Mouse (Mus musculus): ENCODE results near the gene Ptpn6. TPM values are rescaled to one million over a fixed set of nuclear protein-coding genes. Genes with fewer than 3 reads are reported as not detected.

Gene Ptpn6
- polyA plus RNA-seq, 1 experiment from 2014 or later: 4.0 TPM

DNA sequence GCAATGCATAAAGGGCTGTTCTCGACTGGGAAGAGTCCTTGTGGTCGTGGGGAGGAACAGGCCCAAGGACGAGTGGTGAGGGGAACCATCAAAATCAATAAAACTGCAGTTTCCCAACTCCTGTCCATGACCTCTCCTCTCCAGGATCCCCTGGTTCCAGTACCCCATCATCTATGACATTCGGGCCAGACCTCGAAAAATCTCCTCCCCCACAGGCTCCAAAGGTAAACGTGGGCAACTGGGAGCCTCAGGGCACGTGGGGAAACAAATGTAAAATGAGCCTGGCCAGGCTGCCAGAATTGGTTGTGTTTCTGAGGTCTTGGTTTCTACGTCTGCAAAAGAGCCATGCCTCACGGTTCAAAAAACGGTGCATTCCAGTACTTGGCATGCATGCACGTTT, 25.6 kb downstream of the Ptpn6 start:
- Histone ChIP-seq H3K9me3 (replicated peaks; ENCODE audit: control insufficient read depth, low read length, poor library complexity, severe bottlenecking) (no peaks in the 10 kb centered on the region), H3K4me3 (ENCODE audit: low read depth, low read length) (peak overlapping the region; percentile 98), H3K27me3 (ENCODE audit: control insufficient read depth, insufficient read depth, low read depth, low read length) (no peaks in the 10 kb centered on the region), H3K36me3 (ENCODE audit: control insufficient read depth, insufficient read depth, low read length) (peaks cover 28% of the 10 kb centered on the region), H3K9ac (ENCODE audit: low read depth, low read length) (peak overlapping the region; percentile 96), H3K27ac (ENCODE audit: low read length) (peak overlapping the region; percentile 86; the same call in 1 of the 2 replicates), H3K4me2 (ENCODE audit: low read length) (peak overlapping the region; percentile 87), H3K4me1 (ENCODE audit: control insufficient read depth, insufficient read depth, low read length) (peaks cover 31% of the 10 kb centered on the region)
- ATAC-seq: no peak; the same call in 1 of the 2 replicates
- 23% methylated on average over 11 of the region's 11 CpGs for WGBS

DNA sequence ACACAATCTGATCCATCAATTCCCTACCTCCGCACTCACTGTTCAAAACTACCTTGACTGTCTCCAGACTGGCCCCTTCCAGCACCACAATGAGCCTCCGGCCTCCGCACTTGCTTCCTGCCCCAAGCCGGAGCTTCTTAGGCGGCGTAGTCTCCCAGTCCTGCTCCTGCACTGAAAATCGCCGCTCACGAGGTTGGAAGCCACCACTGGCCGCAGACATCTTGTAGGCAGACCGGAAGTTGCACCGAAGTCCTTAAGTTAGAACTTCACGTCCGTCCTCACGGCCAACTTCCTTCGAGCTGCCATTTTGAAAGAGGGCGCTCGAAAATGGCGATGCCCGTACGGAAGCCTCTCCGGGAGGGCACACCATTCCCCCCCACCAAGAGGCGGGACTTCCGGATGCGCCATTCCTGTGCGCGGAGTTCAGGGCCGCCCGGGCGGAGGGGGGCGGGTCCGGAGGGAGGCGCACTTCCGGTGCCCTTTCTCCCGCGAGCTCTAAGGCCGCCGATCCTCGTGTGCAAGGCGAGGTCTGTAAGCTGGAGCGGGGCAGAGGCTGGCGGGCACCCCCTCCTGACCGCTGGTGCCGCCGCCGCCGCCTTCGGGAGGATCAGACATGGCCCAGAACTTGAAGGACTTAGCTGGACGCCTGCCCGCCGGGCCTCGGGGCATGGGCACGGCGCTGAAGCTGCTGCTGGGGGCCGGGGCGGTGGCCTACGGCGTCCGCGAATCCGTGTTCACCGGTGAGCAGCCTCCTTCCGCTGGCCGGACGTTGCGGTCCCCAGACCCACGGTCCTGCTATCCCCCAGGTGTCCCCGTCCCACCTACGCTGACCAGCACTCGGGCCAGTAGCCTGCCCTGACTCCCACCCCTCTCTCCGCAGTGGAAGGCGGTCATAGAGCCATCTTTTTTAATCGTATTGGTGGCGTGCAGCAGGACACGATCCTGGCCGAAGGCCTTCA, 26.4 kb downstream of the Ptpn6 start, which contains the start of the genes Emg1 and Phb2:
Gene Emg1, minus strand, starts transcription at position 355 of the 959 bp plus-strand sequence.
Gene Phb2, plus strand, starts transcription at position 513 of the 959 bp plus-strand sequence.
- peaks cover 22% of the 10 kb centered on the region for H3K36me3 ChIP-seq (ENCODE audit: control insufficient read depth, insufficient read depth, low read length)
- H3K27me3 ChIP-seq (ENCODE audit: control insufficient read depth, insufficient read depth, low read depth, low read length): no peaks in the 10 kb centered on the region
- H3K4me2 ChIP-seq (ENCODE audit: low read length): peak within 1 kb of the TSS; percentile 87
- H3K4me3 ChIP-seq (ENCODE audit: low read depth, low read length): peak within 1 kb of the TSS; percentile 98
- peak within 1 kb of the TSS; percentile 96 for H3K9ac ChIP-seq (ENCODE audit: low read depth, low read length)
- no peaks in the 10 kb centered on the region for H3K9me3 ChIP-seq (replicated peaks; ENCODE audit: control insufficient read depth, low read length, poor library complexity, severe bottlenecking)
- ATAC-seq: peak; percentile 96
- WGBS: under 1% methylated on average over 73 of the region's 76 CpGs
- peaks cover 31% of the 10 kb centered on the region for H3K4me1 ChIP-seq (ENCODE audit: control insufficient read depth, insufficient read depth, low read length)
- peak within 1 kb of the TSS; percentile 86 for H3K27ac ChIP-seq (ENCODE audit: low read length)

DNA sequence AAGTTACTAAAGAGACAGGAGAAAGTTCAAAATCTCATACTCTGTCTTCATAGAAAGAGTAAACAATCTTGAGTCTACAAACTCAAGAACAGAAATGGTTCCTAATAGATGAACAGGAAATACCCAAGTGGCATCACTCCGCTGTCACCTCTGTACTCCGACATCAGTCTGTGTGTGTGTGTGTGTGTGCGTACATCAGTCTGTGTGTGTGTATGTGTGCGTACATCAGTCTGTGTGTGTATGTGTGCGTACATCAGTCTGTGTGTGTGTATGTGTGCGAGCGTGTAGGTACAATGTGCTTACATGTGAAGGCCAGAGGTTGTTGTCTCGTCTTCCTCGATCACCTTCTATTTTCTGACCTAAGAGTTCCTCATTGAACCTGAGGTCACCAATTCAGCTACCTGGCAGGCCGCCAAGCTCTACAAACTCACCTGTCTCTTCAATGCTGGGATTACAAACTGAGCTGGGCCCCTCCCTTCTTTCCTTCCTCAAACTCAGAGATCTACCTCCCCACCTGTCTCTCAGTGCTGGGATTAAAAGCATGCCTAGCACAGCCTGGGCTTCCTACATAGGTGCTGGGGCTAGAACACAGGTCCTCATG, 30.1 kb downstream of the Ptpn6 start:
- WGBS: 98% methylated on average over 10 of the region's 10 CpGs
- Histone ChIP-seq H3K4me2 (ENCODE audit: low read length) (no peak overlapping the region), H3K36me3 (ENCODE audit: control insufficient read depth, insufficient read depth, low read length) (peaks cover 5% of the 10 kb centered on the region), H3K27me3 (ENCODE audit: control insufficient read depth, insufficient read depth, low read depth, low read length) (no peaks in the 10 kb centered on the region), H3K27ac (ENCODE audit: low read length) (no peak overlapping the region), H3K9me3 (replicated peaks; ENCODE audit: control insufficient read depth, low read length, poor library complexity, severe bottlenecking) (no peaks in the 10 kb centered on the region), H3K4me3 (ENCODE audit: low read depth, low read length) (no peak overlapping the region), H3K4me1 (ENCODE audit: control insufficient read depth, insufficient read depth, low read length) (peaks cover 25% of the 10 kb centered on the region), H3K9ac (ENCODE audit: low read depth, low read length) (no peak overlapping the region)
- ATAC-seq: no peak

DNA sequence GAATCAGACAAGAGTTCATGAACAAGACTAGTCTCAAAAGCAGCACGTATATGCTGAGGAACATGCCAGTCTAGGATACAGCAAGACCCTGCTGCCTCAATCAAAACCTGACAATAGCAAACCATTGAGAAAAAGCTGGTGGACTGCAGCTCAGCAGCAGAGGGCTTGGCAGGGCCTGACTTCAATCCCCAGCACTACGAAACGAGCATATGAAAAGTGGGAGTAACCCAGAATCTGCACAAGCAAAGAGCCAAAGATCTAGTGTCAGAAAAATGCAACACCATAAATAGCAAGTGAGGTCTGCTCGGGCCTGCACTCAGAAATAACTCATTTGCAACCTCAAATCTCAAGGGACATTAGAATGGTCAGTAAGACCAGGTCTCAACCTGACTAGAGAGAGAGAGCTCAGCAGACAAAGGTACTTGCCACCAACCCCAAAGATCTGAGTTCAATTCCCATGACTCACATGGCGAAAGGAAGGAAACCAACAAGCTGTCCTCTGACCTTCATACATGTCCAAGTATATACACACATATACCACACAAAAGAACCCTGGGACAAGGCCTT, 32.4 kb downstream of the Ptpn6 start:
- Histone ChIP-seq H3K27ac (ENCODE audit: low read length) (no peak overlapping the region), H3K27me3 (ENCODE audit: control insufficient read depth, insufficient read depth, low read depth, low read length) (no peaks in the 10 kb centered on the region)
- WGBS: 91% methylated on average over 5 of the region's 5 CpGs

DNA sequence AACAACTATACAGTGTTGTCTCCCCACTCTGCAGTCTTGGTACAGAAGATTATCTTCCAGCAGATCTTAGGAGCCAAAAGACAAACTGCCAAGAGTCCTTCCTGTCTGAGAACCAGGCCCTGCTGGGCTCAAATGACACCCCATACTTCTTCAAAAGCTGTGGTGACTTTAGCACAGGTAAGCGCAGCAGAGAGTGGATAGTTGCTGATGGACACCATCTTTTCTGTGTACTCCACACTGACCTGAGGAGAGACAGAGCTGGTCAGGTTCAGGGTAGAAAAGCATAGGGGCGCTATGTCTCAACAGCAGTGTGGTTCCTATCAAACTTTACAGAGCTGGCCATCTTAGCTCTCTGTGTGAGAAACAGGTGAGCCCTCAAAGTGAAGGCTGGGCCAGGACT, 34.1 kb downstream of the Ptpn6 start:
- 96% methylated on average over 2 of the region's 2 CpGs for WGBS
- peaks cover 11% of the 10 kb centered on the region for H3K36me3 ChIP-seq (ENCODE audit: control insufficient read depth, insufficient read depth, low read length)
- no peak overlapping the region for H3K4me2 ChIP-seq (ENCODE audit: low read length)
- H3K9me3 ChIP-seq (replicated peaks; ENCODE audit: control insufficient read depth, low read length, poor library complexity, severe bottlenecking): no peaks in the 10 kb centered on the region
- no peaks in the 10 kb centered on the region; the same call in 1 of the 2 replicates for H3K4me1 ChIP-seq (ENCODE audit: control insufficient read depth, insufficient read depth, low read length)
- no peaks in the 10 kb centered on the region for H3K27me3 ChIP-seq (ENCODE audit: control insufficient read depth, insufficient read depth, low read depth, low read length)
- ATAC-seq: no peak
- no peak overlapping the region for H3K9ac ChIP-seq (ENCODE audit: low read depth, low read length)
- H3K4me3 ChIP-seq (ENCODE audit: low read depth, low read length): no peak overlapping the region
- H3K27ac ChIP-seq (ENCODE audit: low read length): no peak overlapping the region

More for the DNA sequence above, 32.4 kb downstream of the Ptpn6 start:
- Histone ChIP-seq H3K4me2 (ENCODE audit: low read length) (no peak overlapping the region), H3K4me3 (ENCODE audit: low read depth, low read length) (no peak overlapping the region), H3K36me3 (ENCODE audit: control insufficient read depth, insufficient read depth, low read length) (peaks cover 11% of the 10 kb centered on the region), H3K4me1 (ENCODE audit: control insufficient read depth, insufficient read depth, low read length) (peaks cover 15% of the 10 kb centered on the region), H3K9me3 (replicated peaks; ENCODE audit: control insufficient read depth, low read length, poor library complexity, severe bottlenecking) (no peaks in the 10 kb centered on the region), H3K9ac (ENCODE audit: low read depth, low read length) (no peak overlapping the region)
- no peak for ATAC-seq

DNA sequence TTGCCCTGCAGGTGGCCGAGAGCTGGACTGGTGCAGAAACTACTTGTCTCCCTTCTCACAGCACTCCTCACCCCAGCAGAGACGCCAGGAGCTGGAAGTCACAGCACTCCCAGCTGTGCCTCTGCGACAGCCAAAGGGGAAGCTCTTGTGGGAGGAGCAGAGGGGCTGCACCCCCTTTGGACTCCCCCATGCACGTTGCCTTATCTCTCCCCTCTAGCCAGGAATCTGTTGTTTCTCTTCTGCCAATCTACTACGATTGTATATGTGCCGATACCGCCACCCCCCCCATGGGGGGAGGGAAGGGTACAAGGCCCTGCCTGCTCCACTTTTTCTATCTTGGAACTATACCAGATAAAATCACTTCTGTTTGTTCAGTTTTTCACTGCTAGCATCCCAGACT, 34.7 kb downstream of the Ptpn6 start:
- Histone ChIP-seq H3K9ac (ENCODE audit: low read depth, low read length) (no peak overlapping the region), H3K4me1 (ENCODE audit: control insufficient read depth, insufficient read depth, low read length) (no peaks in the 10 kb centered on the region), H3K27me3 (ENCODE audit: control insufficient read depth, insufficient read depth, low read depth, low read length) (no peaks in the 10 kb centered on the region), H3K27ac (ENCODE audit: low read length) (no peak overlapping the region), H3K4me2 (ENCODE audit: low read length) (no peak overlapping the region), H3K36me3 (ENCODE audit: control insufficient read depth, insufficient read depth, low read length) (peaks cover 14% of the 10 kb centered on the region), H3K4me3 (ENCODE audit: low read depth, low read length) (no peak overlapping the region), H3K9me3 (replicated peaks; ENCODE audit: control insufficient read depth, low read length, poor library complexity, severe bottlenecking) (no peaks in the 10 kb centered on the region)
- WGBS: 80% methylated on average over 7 of the region's 7 CpGs
- ATAC-seq: no peak

DNA sequence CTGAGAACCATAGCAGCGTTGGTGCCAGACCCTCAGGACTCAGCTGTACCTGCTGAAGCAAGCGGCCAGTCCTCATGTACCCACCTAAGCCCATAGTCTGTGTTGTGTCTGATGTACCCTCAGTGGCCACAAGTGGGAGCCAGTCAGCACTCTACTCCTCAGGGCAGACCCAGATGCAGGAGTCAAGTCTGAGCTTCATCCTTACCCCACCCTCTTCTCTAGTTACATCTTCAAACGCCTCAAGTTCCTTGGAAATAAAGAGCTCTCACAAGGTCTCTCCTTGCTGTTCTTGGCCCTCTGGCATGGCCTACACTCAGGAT, 35.8 kb downstream of the Ptpn6 start:
- Histone ChIP-seq H3K4me3 (ENCODE audit: low read depth, low read length) (no peak overlapping the region), H3K36me3 (ENCODE audit: control insufficient read depth, insufficient read depth, low read length) (peaks cover 14% of the 10 kb centered on the region), H3K27ac (ENCODE audit: low read length) (no peak overlapping the region), H3K27me3 (ENCODE audit: control insufficient read depth, insufficient read depth, low read depth, low read length) (no peaks in the 10 kb centered on the region), H3K9ac (ENCODE audit: low read depth, low read length) (no peak overlapping the region), H3K4me1 (ENCODE audit: control insufficient read depth, insufficient read depth, low read length) (no peaks in the 10 kb centered on the region), H3K9me3 (replicated peaks; ENCODE audit: control insufficient read depth, low read length, poor library complexity, severe bottlenecking) (no peaks in the 10 kb centered on the region), H3K4me2 (ENCODE audit: low read length) (no peak overlapping the region)
- peak; percentile 39 for ATAC-seq
- WGBS: 53% methylated on average over 3 of the region's 3 CpGs

DNA sequence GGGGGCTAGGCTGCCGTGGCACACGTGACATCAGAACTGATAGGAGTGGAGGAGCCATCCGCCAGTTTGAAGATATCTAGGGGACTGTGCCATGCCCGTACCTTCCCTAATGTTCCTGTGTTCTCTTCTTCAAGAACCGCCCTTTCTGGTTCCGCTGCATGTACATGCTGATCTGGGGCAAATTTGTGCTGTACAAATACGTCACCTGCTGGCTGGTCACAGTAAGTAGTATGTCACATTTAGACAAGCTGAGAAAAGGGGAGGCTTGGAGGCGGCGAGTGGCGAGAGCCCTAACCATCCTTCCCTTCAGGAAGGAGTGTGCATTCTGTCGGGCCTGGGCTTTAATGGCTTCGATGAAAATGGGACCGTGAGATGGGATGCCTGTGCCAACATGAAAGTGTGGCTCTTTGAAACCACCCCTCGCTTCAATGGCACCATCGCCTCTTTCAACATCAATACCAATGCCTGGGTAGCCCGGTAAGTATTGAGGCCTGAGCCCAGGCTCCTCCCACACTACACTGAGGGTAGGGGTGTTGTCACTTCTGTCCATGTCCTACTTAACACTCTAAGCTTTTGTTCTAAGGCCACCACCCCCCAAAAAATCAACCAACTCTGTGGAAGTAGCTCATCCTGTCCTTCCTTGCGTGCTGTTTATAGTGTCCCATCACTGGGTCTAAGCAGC, 36.3 kb downstream of the Ptpn6 start:
- Histone ChIP-seq H3K4me2 (ENCODE audit: low read length) (no peak overlapping the region), H3K27me3 (ENCODE audit: control insufficient read depth, insufficient read depth, low read depth, low read length) (no peaks in the 10 kb centered on the region), H3K9me3 (replicated peaks; ENCODE audit: control insufficient read depth, low read length, poor library complexity, severe bottlenecking) (no peaks in the 10 kb centered on the region), H3K4me3 (ENCODE audit: low read depth, low read length) (no peak overlapping the region), H3K9ac (ENCODE audit: low read depth, low read length) (no peak overlapping the region), H3K27ac (ENCODE audit: low read length) (no peak overlapping the region), H3K36me3 (ENCODE audit: control insufficient read depth, insufficient read depth, low read length) (peaks cover 14% of the 10 kb centered on the region), H3K4me1 (ENCODE audit: control insufficient read depth, insufficient read depth, low read length) (no peaks in the 10 kb centered on the region)
- WGBS: 94% methylated on average over 17 of the region's 17 CpGs
- peak; percentile 38; the same call in 1 of the 2 replicates for ATAC-seq

All from midbrain, embryonic 16.5 days (tissue).